Mouse (Mus musculus): Measurements from ENCODE around the gene Tnfrsf1b. TPM values are rescaled to one million over a fixed set of nuclear protein-coding genes. Genes with fewer than 3 reads are reported as not detected.
A peak's percentile ranks its signal among the peaks of the same experiment; 100 is the strongest.

The Tnfrsf1b gene
- polyA plus RNA-seq, 1 experiment from 2014 or later: 0.12 TPM

GRCm38 (mm10) chr4:145276368-145277249, 29.9 kb upstream of the Tnfrsf1b start:
- in situ Hi-C loops (cut with MboI; ENCODE audit: low pct_unique_long_range_greater_than_20kb): no loop called here
- DNase-seq (ENCODE audit: low read depth, low spot score) (no peak), ATAC-seq (no peak)
- CTCF ChIA-PET: interaction anchor here (1.7 to 2.8 kb wide), 3 partner anchors 9 to 62 kb away, joined by 4 to 11 read pairs (median 5); no protein-coding TSS in a partner anchor
- no peaks in the 10 kb centered on the region for H3K27me3 ChIP-seq
- TF ChIP-seq CTCF (IDR thresholded peaks at IDR 0.05): no peak
- POLR2A ChIA-PET: interaction anchor here (0.6 kb wide), 1 partner anchor 34 kb away, joined by 3 read pairs; no protein-coding TSS in a partner anchor

- H3K27me3 ChIP-seq: no peaks in the 10 kb centered on the region
- TF ChIP-seq CTCF (IDR thresholded peaks at IDR 0.05): no peak
- in situ Hi-C loops (cut with MboI; ENCODE audit: low pct_unique_long_range_greater_than_20kb): loop anchor here (25.0 kb wide), 1 partner anchor 1988 kb away; the partner anchor contains the start of gene Pdpn
- ChIA-PET CTCF (interaction anchor here (1.2 kb wide), 1 partner anchor 33 kb away, joined by 4 read pairs; no protein-coding TSS in a partner anchor), POLR2A (no interaction called here)
- no peak for ATAC-seq
- DNase-seq (ENCODE audit: low read depth, low spot score): no peak
Measured at GRCm38 (mm10) chr4:145274887-145275286, 28.2 kb upstream of the Tnfrsf1b start.

GRCm38 (mm10) chr4:145273923-145274322, 27.3 kb upstream of the Tnfrsf1b start:
- no peaks in the 10 kb centered on the region for H3K27me3 ChIP-seq
- ChIA-PET CTCF (no interaction called here), POLR2A (no interaction called here)
- in situ Hi-C loops (cut with MboI; ENCODE audit: low pct_unique_long_range_greater_than_20kb): loop anchor here (25.0 kb wide), 1 partner anchor 1987 kb away; the partner anchor contains the start of gene Pdpn
- TF ChIP-seq CTCF (IDR thresholded peaks at IDR 0.05): no peak
- ATAC-seq (no peak), DNase-seq (ENCODE audit: low read depth, low spot score) (no peak)

- POLR2A ChIA-PET: no interaction called here
- peak; percentile 88 for ATAC-seq
- no peak for TF ChIP-seq CTCF (IDR thresholded peaks at IDR 0.05)
- peak; percentile 56 for DNase-seq (ENCODE audit: low read depth, low spot score)
- in situ Hi-C loops (cut with MboI; ENCODE audit: low pct_unique_long_range_greater_than_20kb): loop anchor here (25.0 kb wide), 1 partner anchor 1985 kb away; the partner anchor contains the start of gene Pdpn
- CTCF ChIA-PET: interaction anchor here (1.1 to 3.5 kb wide), 2 partner anchors 51 to 58 kb away, joined by 3 to 11 read pairs; no protein-coding TSS in a partner anchor
- H3K27me3 ChIP-seq: no peaks in the 10 kb centered on the region
Measured at GRCm38 (mm10) chr4:145272763-145273162, 26.1 kb upstream of the Tnfrsf1b start.

- in situ Hi-C loops (cut with MboI; ENCODE audit: low pct_unique_long_range_greater_than_20kb): loop anchor here (25.0 kb wide), 1 partner anchor 1984 kb away; the partner anchor contains the start of gene Pdpn
- ChIA-PET POLR2A (no interaction called here), CTCF (interaction anchor here (0.8 to 3.5 kb wide), 3 partner anchors 50 to 57 kb away, joined by 3 to 11 read pairs (median 3); no protein-coding TSS in a partner anchor)
- no peak for ATAC-seq
- no peaks in the 10 kb centered on the region for H3K27me3 ChIP-seq
- DNase-seq (ENCODE audit: low read depth, low spot score): no peak
- TF ChIP-seq CTCF (IDR thresholded peaks at IDR 0.05): no peak
Measured at GRCm38 (mm10) chr4:145271634-145272033, 25.0 kb upstream of the Tnfrsf1b start.

GRCm38 (mm10) chr4:145270136-145270535, 23.5 kb upstream of the Tnfrsf1b start:
- ATAC-seq: no peak
- ChIA-PET POLR2A (interaction anchor here (1.0 kb wide), 1 partner anchor 56 kb away, joined by 3 read pairs; no protein-coding TSS in a partner anchor), CTCF (interaction anchor here (0.9 to 3.5 kb wide), 3 partner anchors 11 to 56 kb away, joined by 3 to 11 read pairs (median 3); no protein-coding TSS in a partner anchor)
- H3K27me3 ChIP-seq: no peaks in the 10 kb centered on the region
- in situ Hi-C loops (cut with MboI; ENCODE audit: low pct_unique_long_range_greater_than_20kb): loop anchor here (25.0 kb wide), 1 partner anchor 1983 kb away; the partner anchor contains the start of gene Pdpn
- no peak for TF ChIP-seq CTCF (IDR thresholded peaks at IDR 0.05)
- DNase-seq (ENCODE audit: low read depth, low spot score): no peak

- in situ Hi-C loops (cut with MboI; ENCODE audit: low pct_unique_long_range_greater_than_20kb): loop anchor here (25.0 kb wide), 1 partner anchor 1980 kb away; the partner anchor contains the start of gene Pdpn
- H3K27me3 ChIP-seq: no peaks in the 10 kb centered on the region
- no peak for TF ChIP-seq CTCF (IDR thresholded peaks at IDR 0.05)
- CTCF ChIA-PET: interaction anchor here (1.0 to 1.8 kb wide), 4 partner anchors 10 to 53 kb away, joined by 3 to 6 read pairs (median 4); no protein-coding TSS in a partner anchor
- DNase-seq (ENCODE audit: low read depth, low spot score): no peak
- ATAC-seq: peak; percentile 37
- POLR2A ChIA-PET: no interaction called here
Measured at GRCm38 (mm10) chr4:145267631-145268110, 21.0 kb upstream of the Tnfrsf1b start.

- ChIA-PET CTCF (interaction anchor here (1.0 to 1.6 kb wide), 3 partner anchors 8 to 52 kb away, joined by 3 to 4 read pairs (median 3); no protein-coding TSS in a partner anchor), POLR2A (no interaction called here)
- ATAC-seq (no peak), DNase-seq (ENCODE audit: low read depth, low spot score) (no peak)
- in situ Hi-C loops (cut with MboI; ENCODE audit: low pct_unique_long_range_greater_than_20kb): loop anchor here (25.0 kb wide), 1 partner anchor 1979 kb away; the partner anchor contains the start of gene Pdpn
- no peak for TF ChIP-seq CTCF (IDR thresholded peaks at IDR 0.05)
- H3K27me3 ChIP-seq: no peaks in the 10 kb centered on the region
Measured at GRCm38 (mm10) chr4:145266505-145266904, 19.8 kb upstream of the Tnfrsf1b start.

- DNase-seq (ENCODE audit: low read depth, low spot score): no peak
- no peaks in the 10 kb centered on the region for H3K27me3 ChIP-seq
- no peak for ATAC-seq
- CTCF ChIA-PET: interaction anchor here (1.4 to 1.7 kb wide), 2 partner anchors 10 to 31 kb away, joined by 3 read pairs; no protein-coding TSS in a partner anchor
- in situ Hi-C loops (cut with MboI; ENCODE audit: low pct_unique_long_range_greater_than_20kb): loop anchor here (25.0 kb wide), 1 partner anchor 1977 kb away; the partner anchor contains the start of gene Pdpn
- no peak for TF ChIP-seq CTCF (IDR thresholded peaks at IDR 0.05)
- POLR2A ChIA-PET: no interaction called here
Measured at GRCm38 (mm10) chr4:145264761-145265160, 18.1 kb upstream of the Tnfrsf1b start.

GRCm38 (mm10) chr4:145263583-145263982, 16.9 kb upstream of the Tnfrsf1b start:
- no peak for DNase-seq (ENCODE audit: low read depth, low spot score)
- in situ Hi-C loops (cut with MboI; ENCODE audit: low pct_unique_long_range_greater_than_20kb): loop anchor here (25.0 kb wide), 1 partner anchor 1976 kb away; the partner anchor contains the start of gene Pdpn
- POLR2A ChIA-PET: no interaction called here
- TF ChIP-seq CTCF (IDR thresholded peaks at IDR 0.05): no peak
- CTCF ChIA-PET: interaction anchor here (1.7 to 2.7 kb wide), 2 partner anchors 9 to 44 kb away, joined by 3 to 8 read pairs; no protein-coding TSS in a partner anchor
- no peaks in the 10 kb centered on the region for H3K27me3 ChIP-seq
- no peak for ATAC-seq
